28 mouse cellular contexts compared by ENCODE assay signal in genomic region chr10:77974323-77974722, GRCm38 (mm10). TPM values are rescaled to one million over a fixed set of nuclear protein-coding genes. Genes with fewer than 3 reads are reported as not detected.
DNase-seq lines count a peak whose midpoint lies in the region; ATAC-seq and TF ChIP-seq lines count a peak whose summit lies in the region.
"Had no signal": no experiment of that assay in that cellular context is flagged by ENCODE, and none has a peak within 500 bp of the region (broad histone marks: within the 10 kb centered on the region; RNA-seq: fewer than 3 reads in every experiment).

No protein-coding gene starts in this region.

- ATAC-seq in stomach, postnatal 0 days (ENCODE audit: low FRiP score, low TSS enrichment): no peak
- ATAC-seq in liver, postnatal 0 days: no peak
- ATAC-seq: forebrain, embryonic 14.5 days; forebrain, postnatal 0 days; hindbrain, postnatal 0 days; inflammation-experienced regulatory T-cells, adult 6 months; Patski had no signal

- no peak overlapping the region for H3K9ac ChIP-seq in stomach, postnatal 0 days (ENCODE audit: low read length)
- no peak overlapping the region for H3K9ac ChIP-seq in liver, postnatal 0 days (replicated peaks)
- H3K9ac ChIP-seq: embryonic facial prominence, embryonic 13.5 days; forebrain, postnatal 0 days; heart, embryonic 13.5 days; hindbrain, embryonic 14.5 days had no signal

- H3K27me3 ChIP-seq in spleen, adult 2 months (ENCODE audit: control insufficient read depth, insufficient read depth, low read length): no peaks in the 10 kb centered on the region
- no peaks in the 10 kb centered on the region for H3K27me3 ChIP-seq in stomach, postnatal 0 days (ENCODE audit: control insufficient read depth, insufficient read depth, low read length)
- H3K27me3 ChIP-seq in liver, postnatal 0 days (ENCODE audit: insufficient read depth, low read length): peaks cover 12% of the 10 kb centered on the region; the same call in 1 of the 2 replicates
- H3K27me3 ChIP-seq: Patski had no signal

- 27% methylated on average over 5 of the region's 5 CpGs for WGBS in spleen, adult 2 months
- WGBS in stomach, postnatal 0 days: 53% methylated on average over 5 of the region's 5 CpGs
- 53% methylated on average over 5 of the region's 5 CpGs for WGBS in liver, postnatal 0 days (ENCODE audit: insufficient replicate concordance)

- no peaks in the 10 kb centered on the region for H3K36me3 ChIP-seq in spleen, adult 2 months (ENCODE audit: control insufficient read depth, insufficient read depth, low read length)
- H3K36me3 ChIP-seq in stomach, postnatal 0 days (ENCODE audit: control insufficient read depth, insufficient read depth, low read length): no peaks in the 10 kb centered on the region
- no peaks in the 10 kb centered on the region for H3K36me3 ChIP-seq in liver, postnatal 0 days (replicated peaks; ENCODE audit: insufficient read depth, low read length)
- H3K36me3 ChIP-seq: embryonic facial prominence, embryonic 10.5 days; embryonic facial prominence, embryonic 13.5 days; heart, embryonic 10.5 days; heart, embryonic 13.5 days had no signal

- peaks cover 25% of the 10 kb centered on the region for H3K4me1 ChIP-seq in spleen, adult 2 months (ENCODE audit: control insufficient read depth, insufficient read depth, insufficient read length)
- H3K4me1 ChIP-seq in stomach, postnatal 0 days (replicated peaks; ENCODE audit: control insufficient read depth, insufficient read depth): peaks cover 3% of the 10 kb centered on the region
- H3K4me1 ChIP-seq in liver, postnatal 0 days (ENCODE audit: insufficient read depth): peaks cover 26% of the 10 kb centered on the region

- peak; percentile 90 for DNase-seq in heart, adult 11 months
- DNase-seq in heart, adult 18-20 months: no peak
- DNase-seq in spleen, adult 2 months (ENCODE audit: low read depth in 1 of 2, low spot score in 2 of 2): no peak
- no peak for DNase-seq in spleen, adult 12 weeks (ENCODE audit: low spot score)
- peak; percentile 53 for DNase-seq in fibroblast of lung, adult 2 months (ENCODE audit: low read depth)
- no peak for DNase-seq in stomach, postnatal 0 days (ENCODE audit: low spot score)
- DNase-seq in liver, postnatal 0 days: no peak
- DNase-seq in left cerebral cortex, adult 11 months (ENCODE audit: low spot score): no peak
- DNase-seq: adrenal gland, postnatal 10 days; adrenal gland, postnatal 36 days; cerebellum, adult 8-10 months; cerebellum, postnatal 36 days; embryo, embryonic 11 days; forebrain, postnatal 0 days; gastrocnemius, postnatal 14 days; heart, adult 2 months; heart, postnatal 14 days; heart, postnatal 4 days had no signal

- H3K9me3 ChIP-seq in stomach, postnatal 0 days (ENCODE audit: control insufficient read depth, low read length): no peaks in the 10 kb centered on the region
- H3K9me3 ChIP-seq in liver, postnatal 0 days (ENCODE audit: low read length): no peaks in the 10 kb centered on the region
- H3K9me3 ChIP-seq: embryonic facial prominence, embryonic 10.5 days; embryonic facial prominence, embryonic 13.5 days; heart, embryonic 10.5 days; heart, embryonic 13.5 days had no signal

- H3K27ac ChIP-seq in spleen, adult 2 months (ENCODE audit: insufficient read depth, low read length): 0 out of 2 replicates have a peak overlapping the region, but pooled peaks have one; percentile 7
- H3K27ac ChIP-seq in stomach, postnatal 0 days (replicated peaks): peak overlapping the region; percentile 75
- H3K27ac ChIP-seq in liver, postnatal 0 days (ENCODE audit: low read depth): no peak overlapping the region
- H3K27ac ChIP-seq: embryonic facial prominence, embryonic 10.5 days; embryonic facial prominence, embryonic 13.5 days; heart, adult 2 months; heart, embryonic 10.5 days; heart, embryonic 13.5 days; hindbrain, embryonic 14.5 days; hindbrain, postnatal 0 days had no signal

- no peak overlapping the region for H3K4me3 ChIP-seq in spleen, adult 2 months (ENCODE audit: extremely low read depth, insufficient read depth, insufficient read length)
- H3K4me3 ChIP-seq in stomach, postnatal 0 days (ENCODE audit: low read depth, low read length): no peak overlapping the region
- no peak overlapping the region for H3K4me3 ChIP-seq in liver, postnatal 0 days (ENCODE audit: low read depth, low read length)
- H3K4me3 ChIP-seq: embryonic facial prominence, embryonic 10.5 days; embryonic facial prominence, embryonic 13.5 days; erythroblast, embryonic 14.5 days; heart, adult 2 months; heart, embryonic 10.5 days; heart, embryonic 13.5 days had no signal

- no peak for TF ChIP-seq POLR2A in spleen, adult 2 months (IDR thresholded peaks at IDR 0.05; ENCODE audit: low read depth, low read length)

- TF ChIP-seq CTCF in spleen, adult 2 months (IDR thresholded peaks at IDR 0.05; ENCODE audit: extremely low read depth, insufficient read depth, insufficient read length, insufficient replicate concordance): no peak
- TF ChIP-seq CTCF in stomach, postnatal 0 days (IDR thresholded peaks at IDR 0.05; ENCODE audit: low read depth): no peak
- no peak for TF ChIP-seq CTCF in liver, postnatal 0 days (IDR thresholded peaks at IDR 0.05; ENCODE audit: low read depth)

- H3K4me2 ChIP-seq in stomach, postnatal 0 days (replicated peaks; ENCODE audit: low read depth): no peak overlapping the region
- H3K4me2 ChIP-seq in liver, postnatal 0 days (ENCODE audit: low read depth, low read length): no peak overlapping the region
- H3K4me2 ChIP-seq: embryonic facial prominence, embryonic 13.5 days; heart, embryonic 13.5 days; hindbrain, embryonic 14.5 days had no signal

- no peak for TF ChIP-seq EP300 in stomach, postnatal 0 days (optimal IDR thresholded peaks at IDR 0.05)
- no peak for TF ChIP-seq EP300 in liver, postnatal 0 days (IDR thresholded peaks at IDR 0.05; ENCODE audit: low read depth)

RNA-seq across cellular contexts. Expression of gene Trpm2, which starts 4.0 kb away (rescaled TPM):
- total RNA-seq in heart, adult 18-20 months (2021): 1 to 10 TPM in 1 of 2 experiments, under 1 TPM in 1; 0.99 to 1.5 TPM
- 51.6 and 52.3 TPM in 2 replicates for polyA plus RNA-seq in spleen, adult 2 months (2012; rRNA removed)
- polyA plus RNA-seq in stomach, postnatal 0 days (2015; fragmentation: Nextera tagmentation; extraction: Ambion mirVana): 0.61 and 0.85 TPM in 2 replicates
- polyA plus RNA-seq in liver, postnatal 0 days (2015; fragmentation: Nextera tagmentation; extraction: Ambion mirVana): 1.5 and 1.7 TPM in 2 replicates

RNA-seq across cellular contexts. Expression of gene 1810043G02Rik, which starts 4.0 kb away (rescaled TPM):
- 1 to 10 TPM; 8.8 to 9.8 TPM for total RNA-seq in heart, adult 18-20 months (2021)
- polyA plus RNA-seq in spleen, adult 2 months (2012; rRNA removed): 21.4 and 30.1 TPM in 2 replicates
- polyA plus RNA-seq in stomach, postnatal 0 days (2015; fragmentation: Nextera tagmentation; extraction: Ambion mirVana): 16.1 and 18.8 TPM in 2 replicates
- polyA plus RNA-seq in liver, postnatal 0 days (2015; fragmentation: Nextera tagmentation; extraction: Ambion mirVana): 4.0 and 4.4 TPM in 2 replicates

RNA-seq across cellular contexts. Expression of gene Pfkl, which starts 35.6 kb away (rescaled TPM):
- total RNA-seq in heart, adult 18-20 months (2021): 100 to 1,000 TPM; 114 to 120 TPM
- polyA plus RNA-seq in spleen, adult 2 months (2012; rRNA removed): 61.1 and 65.8 TPM in 2 replicates
- polyA plus RNA-seq in stomach, postnatal 0 days (2015; fragmentation: Nextera tagmentation; extraction: Ambion mirVana): 82.4 and 86.1 TPM in 2 replicates
- polyA plus RNA-seq in liver, postnatal 0 days (2015; fragmentation: Nextera tagmentation; extraction: Ambion mirVana): 23.5 and 31.3 TPM in 2 replicates

Comparison
In these comparisons a context has a peak if more than half of its experiments do, and no peak if none do; other contexts are left out.
1. DNase-seq: peak in heart, adult 11 months (single experiment) and fibroblast of lung, adult 2 months (single experiment); none in heart, adult 18-20 months (0 of 2), spleen, adult 2 months (0 of 2), spleen, adult 12 weeks (single experiment), stomach, postnatal 0 days (single experiment), liver, postnatal 0 days (single experiment) and left cerebral cortex, adult 11 months (single experiment).
2. RNA of gene Trpm2, which starts 4.0 kb away (polyA plus RNA-seq): 51.6 to 52.3 TPM in spleen, adult 2 months; 1.5 to 1.7 TPM in liver, postnatal 0 days and 0.61 to 0.85 TPM in stomach, postnatal 0 days; every median in the first group is over 10 times any median in the second.